8 mouse cellular contexts compared by ENCODE assay signal in genomic region chr13:73646397-73647087, GRCm38 (mm10). TPM values are rescaled to one million over a fixed set of nuclear protein-coding genes. Genes with fewer than 3 reads are reported as not detected.
DNase-seq lines count a peak whose midpoint lies in the region; ATAC-seq and TF ChIP-seq lines count a peak whose summit lies in the region.

No protein-coding gene starts in this region.

- no peak for TF ChIP-seq EP300 in liver, postnatal 0 days (IDR thresholded peaks at IDR 0.05; ENCODE audit: low read depth)

- H3K4me3 ChIP-seq in kidney, embryonic 15.5 days (replicated peaks) = no peak overlapping the region
- H3K4me3 ChIP-seq in liver, postnatal 0 days (ENCODE audit: low read depth, low read length) = no peak overlapping the region

- WGBS in kidney, embryonic 15.5 days = 39% methylated on average over 6 of the region's 6 CpGs
- WGBS in liver, postnatal 0 days (ENCODE audit: insufficient replicate concordance) = 35% methylated on average over 6 of the region's 6 CpGs

- H3K27ac ChIP-seq in kidney, embryonic 15.5 days = no peak overlapping the region
- H3K27ac ChIP-seq in liver, postnatal 0 days (ENCODE audit: low read depth) = no peak overlapping the region

- no peaks in the 10 kb centered on the region for H3K27me3 ChIP-seq in kidney, embryonic 15.5 days
- no peaks in the 10 kb centered on the region for H3K27me3 ChIP-seq in liver, postnatal 0 days (ENCODE audit: insufficient read depth, low read length)

- H3K9me3 ChIP-seq in kidney, embryonic 15.5 days (replicated peaks) = no peaks in the 10 kb centered on the region
- H3K9me3 ChIP-seq in liver, postnatal 0 days (ENCODE audit: low read length) = no peaks in the 10 kb centered on the region

- H3K4me1 ChIP-seq in kidney, embryonic 15.5 days = peaks cover 3% of the 10 kb centered on the region; the same call in 1 of the 2 replicates
- H3K4me1 ChIP-seq in liver, postnatal 0 days (ENCODE audit: insufficient read depth) = no peaks in the 10 kb centered on the region

- no peak overlapping the region for H3K4me2 ChIP-seq in kidney, embryonic 15.5 days
- H3K4me2 ChIP-seq in liver, postnatal 0 days (ENCODE audit: low read depth, low read length) = no peak overlapping the region

- peaks cover 15% of the 10 kb centered on the region; the same call in 1 of the 2 replicates for H3K36me3 ChIP-seq in kidney, embryonic 15.5 days
- H3K36me3 ChIP-seq in liver, postnatal 0 days (replicated peaks; ENCODE audit: insufficient read depth, low read length) = no peaks in the 10 kb centered on the region

- TF ChIP-seq POLR2A in brain, embryonic 14.5 days (IDR thresholded peaks at IDR 0.05; ENCODE audit: borderline replicate concordance, extremely low read depth, insufficient read depth, insufficient read length, poor library complexity, severe bottlenecking) = no peak

- ATAC-seq in frontal cortex, adult (ENCODE audit: low TSS enrichment) = peak; percentile 99
- ATAC-seq in kidney, embryonic 15.5 days (replicated peaks; ENCODE audit: low FRiP score) = peak; percentile 85
- peak; percentile 81 for ATAC-seq in liver, postnatal 0 days

- TF ChIP-seq CTCF in brain, embryonic 14.5 days (IDR thresholded peaks at IDR 0.05; ENCODE audit: borderline replicate concordance, extremely low read depth, insufficient read depth, insufficient read length) = peak; percentile 78
- TF ChIP-seq CTCF in liver, postnatal 0 days (IDR thresholded peaks at IDR 0.05; ENCODE audit: low read depth) = peak; percentile 91

- DNase-seq in urinary bladder, postnatal 14 days (ENCODE audit: low spot score) = peak; percentile 41
- no peak for DNase-seq in urinary bladder, postnatal 10 days (ENCODE audit: low spot score)
- DNase-seq in brain, embryonic 14.5 days (ENCODE audit: low read depth) = peak; percentile 69
- DNase-seq in liver, postnatal 0 days = peak; percentile 71
- peak; percentile 18 for DNase-seq in retina, adult 2 months (ENCODE audit: low read depth, low spot score)
- peak; percentile 90 for DNase-seq in thymus, postnatal 4 days

- H3K9ac ChIP-seq in kidney, embryonic 15.5 days = no peak overlapping the region
- no peak overlapping the region for H3K9ac ChIP-seq in liver, postnatal 0 days (replicated peaks)

RNA-seq across cellular contexts. Expression of gene Tert, which starts 19.8 kb away (rescaled TPM):
- 17.2 and 21.5 TPM in 2 replicates for polyA plus RNA-seq in brain, embryonic 14.5 days (2012; rRNA removed)
- 6.5 and 7.3 TPM in 2 replicates for polyA plus RNA-seq in kidney, embryonic 15.5 days (2015; fragmentation: Nextera tagmentation; extraction: Ambion mirVana)
- 0.21 and 0.29 TPM in 2 replicates for polyA plus RNA-seq in liver, postnatal 0 days (2015; fragmentation: Nextera tagmentation; extraction: Ambion mirVana)

RNA-seq across cellular contexts. Expression of gene Slc6a18, which starts 31.3 kb away (rescaled TPM):
- polyA plus RNA-seq in brain, embryonic 14.5 days (2012; rRNA removed) = not detected in 2 replicates
- 19.0 and 19.2 TPM in 2 replicates for polyA plus RNA-seq in kidney, embryonic 15.5 days (2015; fragmentation: Nextera tagmentation; extraction: Ambion mirVana)
- polyA plus RNA-seq in liver, postnatal 0 days (2015; fragmentation: Nextera tagmentation; extraction: Ambion mirVana) = not detected in 2 replicates

RNA-seq across cellular contexts. Expression of gene Clptm1l, which starts 42.7 kb away (rescaled TPM):
- 138 and 161 TPM in 2 replicates for polyA plus RNA-seq in brain, embryonic 14.5 days (2012; rRNA removed)
- polyA plus RNA-seq in kidney, embryonic 15.5 days (2015; fragmentation: Nextera tagmentation; extraction: Ambion mirVana) = 123 and 133 TPM in 2 replicates
- polyA plus RNA-seq in liver, postnatal 0 days (2015; fragmentation: Nextera tagmentation; extraction: Ambion mirVana) = 49.2 and 54.3 TPM in 2 replicates

RNA-seq across cellular contexts. Expression of gene Slc6a19, which starts 58.1 kb away (rescaled TPM):
- 0.19 and 0.45 TPM in 2 replicates for polyA plus RNA-seq in brain, embryonic 14.5 days (2012; rRNA removed)
- 0.78 and 1.6 TPM in 2 replicates for polyA plus RNA-seq in kidney, embryonic 15.5 days (2015; fragmentation: Nextera tagmentation; extraction: Ambion mirVana)
- 1.3 and 1.4 TPM in 2 replicates for polyA plus RNA-seq in liver, postnatal 0 days (2015; fragmentation: Nextera tagmentation; extraction: Ambion mirVana)

Comparison
In these comparisons a context has a peak if more than half of its experiments do, and no peak if none do; other contexts are left out.
1. RNA of gene Slc6a18, which starts 31.3 kb away (polyA plus RNA-seq): 19.0 to 19.2 TPM in kidney, embryonic 15.5 days; not detected in brain, embryonic 14.5 days and not detected in liver, postnatal 0 days; every median in the first group is over 10 times any median in the second.
2. Peak in every context shown above with its lines, with median percentiles within 50 percentile points of each other: ATAC-seq.